ENCODE assay signal across 8 mouse cellular contexts in the genomic region with DNA sequence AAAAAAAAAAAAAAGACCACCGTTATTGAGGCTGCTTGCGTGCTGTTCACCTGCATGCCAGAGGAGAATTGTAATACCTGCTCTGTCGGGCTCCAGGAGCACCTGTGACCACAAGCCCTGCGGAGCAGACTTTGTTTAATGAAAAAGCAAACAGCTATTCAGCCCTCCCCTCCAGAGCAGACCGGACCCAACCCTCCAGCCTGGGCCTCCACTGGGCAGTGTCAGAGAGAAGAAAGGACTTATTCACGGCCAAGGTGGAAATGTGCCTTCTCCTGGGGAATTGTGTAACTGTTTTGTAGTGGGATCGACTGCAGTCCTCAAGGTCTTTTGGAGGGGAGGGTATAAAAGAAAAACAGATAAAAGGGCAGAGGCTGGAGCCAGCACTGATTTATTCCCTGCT.
DNase-seq lines count a peak whose midpoint lies in the region; ATAC-seq and TF ChIP-seq lines count a peak whose summit lies in the region.

No protein-coding gene starts in this region.

- H3K4me1 ChIP-seq in heart, postnatal 0 days (ENCODE audit: control insufficient read depth, insufficient read depth): peaks cover 9% of the 10 kb centered on the region
- H3K4me1 ChIP-seq in forebrain, embryonic 13.5 days: peaks cover 34% of the 10 kb centered on the region
- H3K4me1 ChIP-seq in midbrain, embryonic 12.5 days: peaks cover 30% of the 10 kb centered on the region

- H3K9ac ChIP-seq in heart, postnatal 0 days (replicated peaks; ENCODE audit: low read depth, low read length): no peak overlapping the region
- H3K9ac ChIP-seq in forebrain, embryonic 13.5 days: no peak overlapping the region
- H3K9ac ChIP-seq in midbrain, embryonic 12.5 days (replicated peaks): 0 out of 2 replicates have a peak overlapping the region, but pooled peaks have one; percentile 2

- no peak for TF ChIP-seq CTCF in heart, postnatal 0 days (IDR thresholded peaks at IDR 0.05; ENCODE audit: low read depth)

- no peak overlapping the region for H3K27ac ChIP-seq in heart, postnatal 0 days (ENCODE audit: low read depth)
- peak overlapping the region; percentile 73 for H3K27ac ChIP-seq in forebrain, embryonic 13.5 days
- H3K27ac ChIP-seq in midbrain, embryonic 12.5 days (replicated peaks): peak overlapping the region; percentile 73

- ATAC-seq in heart, postnatal 0 days (ENCODE audit: insufficient read depth, low read depth): no peak
- 0 out of 2 replicates have a peak, but pooled peaks have one; percentile 17 for ATAC-seq in forebrain, embryonic 13.5 days
- no peak for ATAC-seq in midbrain, embryonic 12.5 days (ENCODE audit: low FRiP score, low read depth)

- H3K4me2 ChIP-seq in heart, postnatal 0 days (ENCODE audit: low read depth, low read length): peak overlapping the region; percentile 55; the same call in 1 of the 2 replicates
- H3K4me2 ChIP-seq in forebrain, embryonic 13.5 days: peak overlapping the region; percentile 41
- peak overlapping the region; percentile 33 for H3K4me2 ChIP-seq in midbrain, embryonic 12.5 days (replicated peaks)

- H3K9me3 ChIP-seq in heart, postnatal 0 days (replicated peaks; ENCODE audit: control insufficient read depth, low read length): no peaks in the 10 kb centered on the region
- no peaks in the 10 kb centered on the region for H3K9me3 ChIP-seq in forebrain, embryonic 13.5 days (replicated peaks)
- H3K9me3 ChIP-seq in midbrain, embryonic 12.5 days: no peaks in the 10 kb centered on the region

- intact Hi-C loops in heart, postnatal 14 days (cut with DNase I): no loop called here

- WGBS in heart, postnatal 0 days: 35% methylated on average over 7 of the region's 7 CpGs
- 2% methylated on average over 7 of the region's 7 CpGs for WGBS in forebrain, embryonic 13.5 days
- WGBS in midbrain, embryonic 12.5 days: 1% methylated on average over 7 of the region's 7 CpGs

- DNase-seq in heart, postnatal 0 days (ENCODE audit: low spot score): no peak
- DNase-seq in heart, postnatal 14 days: no peak
- peak; percentile 11 to 12 for DNase-seq in kidney, postnatal 36 days
- no peak for DNase-seq in left cerebral cortex, adult 11 months (ENCODE audit: low spot score)
- no peak for DNase-seq in natural killer cell, adult 2 months (ENCODE audit: low spot score in 2 of 2)
- DNase-seq in thymus, postnatal 0 days (ENCODE audit: low spot score): no peak

- no peaks in the 10 kb centered on the region for H3K27me3 ChIP-seq in heart, postnatal 0 days (ENCODE audit: control insufficient read depth, insufficient read depth, low read length)
- H3K27me3 ChIP-seq in forebrain, embryonic 13.5 days: no peaks in the 10 kb centered on the region
- H3K27me3 ChIP-seq in midbrain, embryonic 12.5 days: 0 out of 2 replicates have a peak, but pooled peaks cover 4% of the 10 kb centered on the region

- no peak for TF ChIP-seq EP300 in heart, postnatal 0 days (IDR thresholded peaks at IDR 0.05; ENCODE audit: low read depth)

- no peaks in the 10 kb centered on the region for H3K36me3 ChIP-seq in heart, postnatal 0 days (replicated peaks; ENCODE audit: control insufficient read depth, insufficient read depth, low read length)
- H3K36me3 ChIP-seq in forebrain, embryonic 13.5 days (ENCODE audit: poor library complexity, severe bottlenecking): no peaks in the 10 kb centered on the region
- H3K36me3 ChIP-seq in midbrain, embryonic 12.5 days: no peaks in the 10 kb centered on the region

- no peak overlapping the region for H3K4me3 ChIP-seq in heart, postnatal 0 days (ENCODE audit: low read depth, low read length)
- H3K4me3 ChIP-seq in forebrain, embryonic 13.5 days: no peak overlapping the region
- no peak overlapping the region for H3K4me3 ChIP-seq in midbrain, embryonic 12.5 days

Comparison
In these comparisons a context has a peak if more than half of its experiments do, and no peak if none do; other contexts are left out.
1. DNase-seq: peak in kidney, postnatal 36 days (2 of 2); none in heart, postnatal 0 days (single experiment), heart, postnatal 14 days (0 of 2), left cerebral cortex, adult 11 months (single experiment), natural killer cell, adult 2 months (0 of 2) and thymus, postnatal 0 days (single experiment).
2. Peak in every context shown above with its lines, with median percentiles within 50 percentile points of each other: H3K4me2 ChIP-seq.